Mouse (Mus musculus): Measurements from ENCODE around the gene Dnm2. TPM values are rescaled to one million over a fixed set of nuclear protein-coding genes. Genes with fewer than 3 reads are reported as not detected.

Dnm2 gene
- polyA plus RNA-seq, 1 experiment from 2014 or later, result 66.4 TPM

DNA sequence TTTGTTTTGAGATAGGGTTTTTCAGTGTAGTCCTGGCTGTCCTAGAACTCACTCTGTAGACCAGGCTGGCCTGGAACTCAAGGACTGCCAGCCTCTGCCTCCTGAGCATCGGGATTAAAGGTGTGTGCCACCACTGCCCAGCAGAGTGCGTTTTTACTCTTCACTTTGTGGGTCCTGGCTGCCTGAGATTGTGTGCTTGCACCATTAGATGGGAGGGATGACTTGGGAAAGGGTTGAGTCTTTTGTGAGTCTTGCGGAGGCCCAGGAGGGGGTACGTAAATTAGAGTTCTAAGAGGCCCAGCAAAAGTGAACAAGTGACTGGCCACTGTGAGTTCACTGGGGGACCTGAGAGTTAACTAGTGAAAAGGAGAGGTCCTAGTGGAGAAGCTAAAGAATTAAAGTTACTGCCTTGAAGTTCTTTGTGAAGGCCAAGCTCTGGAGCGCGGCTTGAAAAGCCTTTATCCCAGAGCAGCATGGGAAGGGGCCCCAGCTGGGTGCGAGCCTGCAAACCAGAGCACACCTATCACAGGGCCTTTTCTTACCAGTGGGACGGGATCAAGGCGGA is 120.7 kb downstream of the Dnm2 start:
- Histone ChIP-seq H3K27ac (replicated peaks; ENCODE audit: low read depth, low read length) (peak overlapping the region; percentile 98), H3K4me2 (ENCODE audit: low read depth, severe bottlenecking) (peak overlapping the region; percentile 57), H3K27me3 (ENCODE audit: control insufficient read depth, insufficient read depth, low read length) (no peaks in the 10 kb centered on the region), H3K9me3 (ENCODE audit: control insufficient read depth, low read length) (no peaks in the 10 kb centered on the region), H3K4me1 (ENCODE audit: control insufficient read depth, insufficient read depth, low read length) (peaks cover 13% of the 10 kb centered on the region; the same call in 1 of the 2 replicates), H3K9ac (ENCODE audit: low read length) (peak overlapping the region; percentile 69), H3K4me3 (ENCODE audit: low read depth, low read length) (peak overlapping the region; percentile 80), H3K36me3 (ENCODE audit: control insufficient read depth, insufficient read depth, low read length) (no peaks in the 10 kb centered on the region)
- DNase-seq (ENCODE audit: low spot score), result no peak
- WGBS, result 8% methylated on average over 9 of the region's 9 CpGs
- peak; percentile 85 for ATAC-seq (ENCODE audit: insufficient number of reproducible peaks, low FRiP score, low TSS enrichment, low read depth)

DNA sequence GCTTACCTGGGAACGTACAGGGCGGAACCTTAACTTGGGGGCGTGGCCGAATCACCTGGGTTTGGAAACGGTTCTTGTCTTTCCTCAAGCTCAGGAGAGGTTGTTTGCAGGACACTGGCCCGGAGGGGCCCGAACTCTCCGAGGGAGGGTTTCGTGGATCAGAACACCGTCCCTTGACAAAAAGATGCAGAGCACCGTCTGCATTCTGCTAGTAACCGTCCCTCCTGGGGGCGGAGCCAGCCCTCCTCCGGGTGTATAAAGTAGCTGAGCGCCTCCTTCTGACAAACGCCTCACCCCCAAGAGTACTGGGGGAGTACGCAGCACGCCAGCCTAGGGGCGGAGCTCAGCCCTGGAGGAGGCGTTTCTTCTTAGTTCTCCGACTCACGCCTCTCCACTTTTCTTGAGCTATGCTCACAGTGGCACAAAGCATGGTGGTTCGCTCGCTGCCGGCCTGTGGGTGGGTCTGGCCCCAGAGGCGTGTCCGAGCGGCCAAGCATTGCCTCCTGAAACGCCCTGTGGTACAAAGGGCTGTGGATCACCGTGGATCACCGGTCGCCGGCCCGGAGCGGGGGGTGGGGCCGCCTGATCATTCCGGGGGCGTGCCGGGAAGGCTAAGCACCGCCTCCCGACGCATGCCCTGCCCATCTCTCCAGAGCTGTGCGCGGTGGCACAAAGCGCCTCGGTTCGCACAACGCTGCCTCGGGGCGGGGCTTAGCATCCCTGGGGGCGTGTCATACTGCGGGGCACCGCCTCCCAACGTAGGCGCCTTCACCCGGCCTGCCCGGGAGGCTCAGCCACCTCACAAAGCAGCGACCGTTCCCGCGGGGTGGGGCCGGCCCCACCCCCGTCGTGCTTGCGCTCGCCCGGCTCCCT is 121.4 kb downstream of the Dnm2 start:
- peak; percentile 100 for DNase-seq (ENCODE audit: low spot score)
- H3K9me3 ChIP-seq (ENCODE audit: control insufficient read depth, low read length), result no peaks in the 10 kb centered on the region
- peak overlapping the region; percentile 98 for H3K27ac ChIP-seq (replicated peaks; ENCODE audit: low read depth, low read length)
- no peaks in the 10 kb centered on the region for H3K27me3 ChIP-seq (ENCODE audit: control insufficient read depth, insufficient read depth, low read length)
- peak overlapping the region; percentile 80 for H3K4me3 ChIP-seq (ENCODE audit: low read depth, low read length)
- H3K9ac ChIP-seq (ENCODE audit: low read length), result peak overlapping the region; percentile 69
- peak overlapping the region; percentile 57 for H3K4me2 ChIP-seq (ENCODE audit: low read depth, severe bottlenecking)
- ATAC-seq (ENCODE audit: insufficient number of reproducible peaks, low FRiP score, low TSS enrichment, low read depth), result peak; percentile 94
- H3K4me1 ChIP-seq (ENCODE audit: control insufficient read depth, insufficient read depth, low read length), result peaks cover 13% of the 10 kb centered on the region; the same call in 1 of the 2 replicates
- WGBS, result under 1% methylated on average over 67 of the region's 67 CpGs
- H3K36me3 ChIP-seq (ENCODE audit: control insufficient read depth, insufficient read depth, low read length), result no peaks in the 10 kb centered on the region

DNA sequence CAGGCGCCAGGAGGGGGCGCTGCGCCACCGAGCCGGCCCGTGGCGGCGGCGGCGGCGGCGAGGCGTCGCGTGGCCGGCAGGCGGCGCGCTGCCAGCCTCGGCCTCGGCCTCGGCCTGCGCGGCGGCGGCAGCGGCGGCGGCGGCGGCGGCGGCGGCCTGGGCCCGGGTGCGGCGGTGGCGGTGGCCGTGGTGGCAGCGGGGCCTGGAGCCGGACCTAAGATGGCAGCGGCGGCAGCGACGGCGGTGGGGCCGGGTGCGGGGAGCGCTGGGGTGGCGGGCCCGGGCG is 122.0 kb downstream of the Dnm2 start, which contains the start of gene Carm1:
Gene Carm1, plus strand, starts transcription at position 106 of the 286 bp plus-strand sequence.
- Histone ChIP-seq H3K4me3 (ENCODE audit: low read depth, low read length) (peak within 1 kb of the TSS; percentile 80), H3K4me2 (ENCODE audit: low read depth, severe bottlenecking) (peak within 1 kb of the TSS; percentile 79), H3K4me1 (ENCODE audit: control insufficient read depth, insufficient read depth, low read length) (peaks cover 13% of the 10 kb centered on the region; the same call in 1 of the 2 replicates), H3K36me3 (ENCODE audit: control insufficient read depth, insufficient read depth, low read length) (peaks cover 3% of the 10 kb centered on the region; the same call in 1 of the 2 replicates), H3K9me3 (ENCODE audit: control insufficient read depth, low read length) (no peaks in the 10 kb centered on the region), H3K27ac (replicated peaks; ENCODE audit: low read depth, low read length) (peak within 1 kb of the TSS; percentile 98), H3K27me3 (ENCODE audit: control insufficient read depth, insufficient read depth, low read length) (no peaks in the 10 kb centered on the region), H3K9ac (ENCODE audit: low read length) (peak within 1 kb of the TSS; percentile 98)
- 0% methylated on average over 2 of the region's 52 CpGs for WGBS
- no peak for ATAC-seq (ENCODE audit: insufficient number of reproducible peaks, low FRiP score, low TSS enrichment, low read depth)
- DNase-seq (ENCODE audit: low spot score), result no peak

DNA sequence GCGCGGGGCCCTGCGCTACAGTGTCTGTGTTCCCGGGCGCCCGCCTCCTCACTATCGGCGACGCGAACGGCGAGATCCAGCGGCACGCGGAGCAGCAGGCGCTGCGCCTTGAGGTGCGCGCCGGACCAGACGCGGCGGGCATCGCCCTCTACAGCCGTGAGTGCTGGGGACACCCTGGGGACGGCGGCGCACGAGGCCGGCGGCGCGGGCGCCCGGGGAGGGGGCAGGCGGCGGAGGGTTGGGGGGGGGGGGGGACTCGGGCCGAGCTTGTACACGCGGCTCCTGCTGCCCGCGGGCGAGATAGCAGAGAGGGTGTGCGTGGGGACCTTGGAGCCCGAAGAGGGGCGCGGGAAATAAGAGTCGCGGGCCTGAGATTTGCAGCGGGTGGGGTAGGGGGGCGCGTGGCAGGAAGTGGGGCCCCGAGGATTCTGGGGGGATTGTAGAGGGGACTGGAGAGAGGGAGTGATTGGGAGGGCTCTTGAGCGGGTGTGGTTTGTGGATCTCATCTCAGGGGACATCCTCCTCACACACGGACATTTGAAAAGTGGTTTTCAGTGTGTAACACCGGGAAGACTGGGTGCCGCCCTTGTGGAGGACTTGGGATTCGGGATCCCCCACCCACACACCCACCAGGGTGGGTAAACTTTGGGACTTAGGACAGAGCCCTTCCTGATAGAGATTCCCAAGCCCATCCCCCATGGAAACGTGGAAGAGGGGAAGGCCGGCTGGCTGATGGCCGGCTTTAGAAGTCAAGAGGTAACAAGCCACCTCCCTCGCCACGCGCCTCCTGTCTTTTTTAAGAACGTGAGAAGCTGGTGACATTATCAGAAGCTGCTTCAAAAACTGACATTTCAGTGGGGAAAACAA is 122.6 kb downstream of the Dnm2 start:
- Histone ChIP-seq H3K27ac (replicated peaks; ENCODE audit: low read depth, low read length) (peak overlapping the region; percentile 98), H3K9me3 (ENCODE audit: control insufficient read depth, low read length) (no peaks in the 10 kb centered on the region), H3K4me3 (ENCODE audit: low read depth, low read length) (peak overlapping the region; percentile 80), H3K36me3 (ENCODE audit: control insufficient read depth, insufficient read depth, low read length) (peaks cover 3% of the 10 kb centered on the region; the same call in 1 of the 2 replicates), H3K27me3 (ENCODE audit: control insufficient read depth, insufficient read depth, low read length) (no peaks in the 10 kb centered on the region), H3K4me2 (ENCODE audit: low read depth, severe bottlenecking) (peak overlapping the region; percentile 79), H3K4me1 (ENCODE audit: control insufficient read depth, insufficient read depth, low read length) (peaks cover 13% of the 10 kb centered on the region; the same call in 1 of the 2 replicates), H3K9ac (ENCODE audit: low read length) (peak overlapping the region; percentile 98)
- peak; percentile 0; the same call in 1 of the 2 replicates for ATAC-seq (ENCODE audit: insufficient number of reproducible peaks, low FRiP score, low TSS enrichment, low read depth)
- peak; percentile 64 for DNase-seq (ENCODE audit: low spot score)
- 0% methylated on average over 47 of the region's 66 CpGs for WGBS

DNA sequence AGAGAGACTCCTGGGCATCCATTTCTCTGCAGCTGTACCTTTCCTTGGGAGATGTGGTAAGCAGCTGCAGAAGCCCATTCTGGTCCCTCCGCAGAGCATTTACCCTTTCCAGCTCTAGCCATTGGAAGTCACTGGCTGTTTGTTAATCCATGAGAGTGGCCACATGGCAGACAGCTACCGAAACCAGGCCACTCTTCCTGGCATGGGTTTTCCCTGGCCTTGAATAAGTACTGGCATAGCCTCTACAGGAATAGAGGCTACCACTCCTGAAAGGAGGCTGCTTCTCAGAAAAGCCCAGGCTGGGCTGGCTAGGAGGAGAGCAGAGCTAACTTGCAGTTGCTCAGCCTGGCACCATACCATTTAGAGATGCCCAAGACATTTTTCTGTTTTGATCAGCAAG is 126.3 kb downstream of the Dnm2 start:
- Histone ChIP-seq H3K9me3 (ENCODE audit: control insufficient read depth, low read length) (no peaks in the 10 kb centered on the region), H3K4me2 (ENCODE audit: low read depth, severe bottlenecking) (no peak overlapping the region), H3K36me3 (ENCODE audit: control insufficient read depth, insufficient read depth, low read length) (peaks cover 3% of the 10 kb centered on the region; the same call in 1 of the 2 replicates), H3K4me1 (ENCODE audit: control insufficient read depth, insufficient read depth, low read length) (peaks cover 8% of the 10 kb centered on the region; the same call in 1 of the 2 replicates), H3K4me3 (ENCODE audit: low read depth, low read length) (no peak overlapping the region), H3K9ac (ENCODE audit: low read length) (no peak overlapping the region), H3K27ac (replicated peaks; ENCODE audit: low read depth, low read length) (no peak overlapping the region), H3K27me3 (ENCODE audit: control insufficient read depth, insufficient read depth, low read length) (no peaks in the 10 kb centered on the region)
- WGBS, result 86% methylated on average over 2 of the region's 2 CpGs
- DNase-seq (ENCODE audit: low spot score) (no peak), ATAC-seq (ENCODE audit: insufficient number of reproducible peaks, low FRiP score, low TSS enrichment, low read depth) (no peak)

DNA sequence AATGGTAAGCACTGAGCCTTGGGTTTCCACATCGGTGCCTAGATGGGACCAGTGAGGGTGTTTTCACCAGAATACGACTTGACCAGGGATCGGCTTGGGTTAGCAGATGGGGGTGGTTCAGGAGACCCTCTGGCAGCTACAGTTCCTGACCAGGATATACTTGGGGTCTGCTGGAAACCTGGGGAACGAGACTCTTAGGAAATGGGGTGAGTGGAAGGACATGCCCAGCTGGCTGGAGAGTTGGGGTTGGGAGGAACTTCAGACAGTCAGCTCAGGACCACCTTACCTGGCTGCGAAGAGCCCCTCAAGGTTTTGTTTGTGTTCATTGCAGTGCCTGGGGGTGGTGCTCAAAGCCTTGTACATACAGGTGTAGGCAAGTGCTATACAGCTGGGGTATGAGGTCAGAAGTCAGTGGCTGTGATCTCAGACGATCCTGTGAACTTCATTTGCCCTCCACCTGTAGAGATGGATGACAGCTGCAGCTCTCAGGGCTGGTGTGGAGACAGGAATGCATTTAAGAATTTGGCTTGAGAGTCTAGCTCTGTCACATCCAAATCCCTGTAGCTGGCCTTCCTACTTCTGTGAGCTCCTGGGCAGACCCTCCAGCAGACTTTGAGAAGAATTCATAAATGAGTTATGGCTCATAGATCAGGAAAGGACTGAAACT is 129.0 kb downstream of the Dnm2 start:
- DNase-seq (ENCODE audit: low spot score) (no peak), ATAC-seq (ENCODE audit: insufficient number of reproducible peaks, low FRiP score, low TSS enrichment, low read depth) (no peak)
- WGBS, result 87% methylated on average over 6 of the region's 6 CpGs
- no peak overlapping the region for H3K4me3 ChIP-seq (ENCODE audit: low read depth, low read length)
- peaks cover 3% of the 10 kb centered on the region; the same call in 1 of the 2 replicates for H3K36me3 ChIP-seq (ENCODE audit: control insufficient read depth, insufficient read depth, low read length)
- no peak overlapping the region for H3K9ac ChIP-seq (ENCODE audit: low read length)
- H3K4me2 ChIP-seq (ENCODE audit: low read depth, severe bottlenecking), result no peak overlapping the region
- no peaks in the 10 kb centered on the region for H3K9me3 ChIP-seq (ENCODE audit: control insufficient read depth, low read length)
- H3K27ac ChIP-seq (replicated peaks; ENCODE audit: low read depth, low read length), result no peak overlapping the region
- no peaks in the 10 kb centered on the region for H3K27me3 ChIP-seq (ENCODE audit: control insufficient read depth, insufficient read depth, low read length)
- H3K4me1 ChIP-seq (ENCODE audit: control insufficient read depth, insufficient read depth, low read length), result 0 out of 2 replicates have a peak, but pooled peaks cover under 1% of the 10 kb centered on the region

DNA sequence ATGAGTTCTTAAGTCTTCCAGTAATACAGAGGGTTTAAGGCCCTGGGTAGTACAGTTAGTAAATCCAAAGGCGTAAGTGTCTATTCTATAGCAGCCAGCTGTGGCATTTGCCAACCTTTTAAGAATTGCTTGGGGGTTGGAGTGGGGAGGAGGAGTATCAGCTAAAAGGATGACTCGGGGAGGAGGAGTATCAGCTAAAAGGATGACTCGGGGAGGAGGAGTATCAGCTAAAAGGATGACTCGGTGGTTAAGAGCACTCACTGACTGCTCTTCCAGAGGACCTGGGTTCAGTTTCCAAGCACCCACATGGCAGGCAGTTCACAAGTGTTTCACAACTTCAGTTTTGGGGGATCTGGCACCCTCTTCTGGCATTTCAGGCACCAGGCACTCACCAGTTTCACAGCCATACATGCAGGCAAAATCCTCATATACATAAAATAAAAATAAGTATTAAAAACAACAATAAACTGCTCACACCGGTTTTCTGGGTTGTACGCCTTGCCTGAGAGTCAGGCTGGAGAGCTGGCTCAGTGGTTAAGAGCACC is 130.6 kb downstream of the Dnm2 start:
- no peak for ATAC-seq (ENCODE audit: insufficient number of reproducible peaks, low FRiP score, low TSS enrichment, low read depth)
- 89% methylated on average over 6 of the region's 6 CpGs for WGBS
- H3K36me3 ChIP-seq (ENCODE audit: control insufficient read depth, insufficient read depth, low read length), result peaks cover 3% of the 10 kb centered on the region; the same call in 1 of the 2 replicates

More for the DNA sequence above, 130.6 kb downstream of the Dnm2 start:
- Histone ChIP-seq H3K4me3 (ENCODE audit: low read depth, low read length) (no peak overlapping the region), H3K27me3 (ENCODE audit: control insufficient read depth, insufficient read depth, low read length) (no peaks in the 10 kb centered on the region), H3K9me3 (ENCODE audit: control insufficient read depth, low read length) (no peaks in the 10 kb centered on the region), H3K9ac (ENCODE audit: low read length) (no peak overlapping the region), H3K4me2 (ENCODE audit: low read depth, severe bottlenecking) (no peak overlapping the region), H3K4me1 (ENCODE audit: control insufficient read depth, insufficient read depth, low read length) (no peaks in the 10 kb centered on the region), H3K27ac (replicated peaks; ENCODE audit: low read depth, low read length) (no peak overlapping the region)
- DNase-seq (ENCODE audit: low spot score), result no peak
